Mouse (Mus musculus): Measurements from ENCODE around the gene Mbnl1. TPM values are rescaled to one million over a fixed set of nuclear protein-coding genes. Genes with fewer than 3 reads are reported as not detected.

Mbnl1 gene
- polyA plus RNA-seq (2015; fragmentation: Nextera tagmentation; extraction: Ambion mirVana) = 69.2 and 70.2 TPM in 2 replicates

GRCm38 (mm10) chr3:60472681-60473177 is at the start of gene Mbnl1:
TSS of gene Mbnl1 (plus strand) at chr3:60472830.
- TF ChIP-seq CTCF (IDR thresholded peaks at IDR 0.05; ENCODE audit: low read depth) = no peak
- no peaks in the 10 kb centered on the region for H3K9me3 ChIP-seq (replicated peaks; ENCODE audit: low read length)
- H3K27ac ChIP-seq = no peak within 1 kb of the TSS
- no peak within 1 kb of the TSS for H3K4me2 ChIP-seq (ENCODE audit: low read length)
- 49% methylated on average over 5 of the region's 5 CpGs for WGBS
- H3K9ac ChIP-seq (ENCODE audit: low read depth, low read length) = no peak within 1 kb of the TSS
- H3K36me3 ChIP-seq (ENCODE audit: insufficient read depth, low read length) = no peaks in the 10 kb centered on the region
- H3K4me3 ChIP-seq (replicated peaks; ENCODE audit: low read depth, low read length) = no peak within 1 kb of the TSS
- ATAC-seq (replicated peaks; ENCODE audit: low FRiP score, low read depth) (no peak), DNase-seq (ENCODE audit: low spot score) (no peak)
- no peaks in the 10 kb centered on the region for H3K27me3 ChIP-seq (ENCODE audit: insufficient read depth, low read length)
- H3K4me1 ChIP-seq (replicated peaks; ENCODE audit: insufficient read depth, low read length) = no peaks in the 10 kb centered on the region

- Histone ChIP-seq H3K9ac (ENCODE audit: low read depth, low read length) (no peak overlapping the region), H3K27ac (no peak overlapping the region), H3K4me1 (replicated peaks; ENCODE audit: insufficient read depth, low read length) (no peaks in the 10 kb centered on the region), H3K27me3 (ENCODE audit: insufficient read depth, low read length) (no peaks in the 10 kb centered on the region), H3K4me3 (replicated peaks; ENCODE audit: low read depth, low read length) (no peak overlapping the region), H3K9me3 (replicated peaks; ENCODE audit: low read length) (no peaks in the 10 kb centered on the region), H3K36me3 (ENCODE audit: insufficient read depth, low read length) (no peaks in the 10 kb centered on the region), H3K4me2 (ENCODE audit: low read length) (no peak overlapping the region)
- ATAC-seq (replicated peaks; ENCODE audit: low FRiP score, low read depth) (no peak), DNase-seq (ENCODE audit: low spot score) (no peak)
- no peak for TF ChIP-seq CTCF (IDR thresholded peaks at IDR 0.05; ENCODE audit: low read depth)
- WGBS = 89% methylated on average over 1 of the region's 1 CpGs
These were observed 48.5 kb upstream of the Mbnl1 start for GRCm38 (mm10) chr3:60424148-60424547.

GRCm38 (mm10) chr3:60429049-60429448 is 43.6 kb upstream of the Mbnl1 start:
- no peak for TF ChIP-seq CTCF (IDR thresholded peaks at IDR 0.05; ENCODE audit: low read depth)
- Histone ChIP-seq H3K4me2 (ENCODE audit: low read length) (no peak overlapping the region), H3K4me3 (replicated peaks; ENCODE audit: low read depth, low read length) (no peak overlapping the region), H3K9me3 (replicated peaks; ENCODE audit: low read length) (no peaks in the 10 kb centered on the region), H3K9ac (ENCODE audit: low read depth, low read length) (no peak overlapping the region), H3K36me3 (ENCODE audit: insufficient read depth, low read length) (no peaks in the 10 kb centered on the region), H3K27me3 (ENCODE audit: insufficient read depth, low read length) (no peaks in the 10 kb centered on the region), H3K27ac (no peak overlapping the region), H3K4me1 (replicated peaks; ENCODE audit: insufficient read depth, low read length) (no peaks in the 10 kb centered on the region)
- DNase-seq (ENCODE audit: low spot score) = no peak
- WGBS = 92% methylated on average over 5 of the region's 5 CpGs
- ATAC-seq (replicated peaks; ENCODE audit: low FRiP score, low read depth) = no peak

DNA sequence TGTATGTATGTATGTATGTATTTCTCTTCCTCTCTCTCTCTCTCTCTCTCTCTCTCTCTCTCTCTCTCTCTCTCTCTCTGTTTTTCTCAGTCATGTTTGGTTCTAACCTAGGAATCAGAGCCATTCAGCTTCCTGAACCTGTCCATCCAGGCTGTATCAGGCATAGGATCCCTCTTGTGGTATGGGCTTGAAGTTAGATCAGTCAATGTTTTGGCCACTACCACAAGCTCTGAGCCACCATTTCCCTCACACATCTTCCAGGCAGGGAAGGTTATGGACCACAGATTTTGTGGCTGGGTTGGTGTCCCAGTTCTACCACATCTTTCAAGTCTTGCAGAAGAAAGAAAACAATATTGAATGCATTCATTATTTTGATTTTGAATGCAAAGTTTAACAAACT is 35.4 kb upstream of the Mbnl1 start:
- H3K27ac ChIP-seq = no peak overlapping the region
- H3K9me3 ChIP-seq (replicated peaks; ENCODE audit: low read length) = no peaks in the 10 kb centered on the region
- no peak overlapping the region for H3K4me2 ChIP-seq (ENCODE audit: low read length)
- no peaks in the 10 kb centered on the region for H3K27me3 ChIP-seq (ENCODE audit: insufficient read depth, low read length)
- DNase-seq (ENCODE audit: low spot score) (no peak), ATAC-seq (replicated peaks; ENCODE audit: low FRiP score, low read depth) (no peak)
- no peaks in the 10 kb centered on the region for H3K4me1 ChIP-seq (replicated peaks; ENCODE audit: insufficient read depth, low read length)
- H3K9ac ChIP-seq (ENCODE audit: low read depth, low read length) = no peak overlapping the region
- TF ChIP-seq CTCF (IDR thresholded peaks at IDR 0.05; ENCODE audit: low read depth) = no peak
- no peaks in the 10 kb centered on the region for H3K36me3 ChIP-seq (ENCODE audit: insufficient read depth, low read length)
- H3K4me3 ChIP-seq (replicated peaks; ENCODE audit: low read depth, low read length) = no peak overlapping the region

- Histone ChIP-seq H3K36me3 (ENCODE audit: insufficient read depth, low read length) (no peaks in the 10 kb centered on the region), H3K27ac (no peak overlapping the region), H3K27me3 (ENCODE audit: insufficient read depth, low read length) (no peaks in the 10 kb centered on the region), H3K9ac (ENCODE audit: low read depth, low read length) (no peak overlapping the region), H3K4me1 (replicated peaks; ENCODE audit: insufficient read depth, low read length) (no peaks in the 10 kb centered on the region), H3K4me3 (replicated peaks; ENCODE audit: low read depth, low read length) (no peak overlapping the region), H3K4me2 (ENCODE audit: low read length) (no peak overlapping the region), H3K9me3 (replicated peaks; ENCODE audit: low read length) (no peaks in the 10 kb centered on the region)
- no peak for ATAC-seq (replicated peaks; ENCODE audit: low FRiP score, low read depth)
- no peak for TF ChIP-seq CTCF (IDR thresholded peaks at IDR 0.05; ENCODE audit: low read depth)
- 38% methylated on average over 1 of the region's 1 CpGs for WGBS
- DNase-seq (ENCODE audit: low spot score) = peak; percentile 69
These were observed 34.9 kb upstream of the Mbnl1 start for GRCm38 (mm10) chr3:60437678-60438232.

DNA sequence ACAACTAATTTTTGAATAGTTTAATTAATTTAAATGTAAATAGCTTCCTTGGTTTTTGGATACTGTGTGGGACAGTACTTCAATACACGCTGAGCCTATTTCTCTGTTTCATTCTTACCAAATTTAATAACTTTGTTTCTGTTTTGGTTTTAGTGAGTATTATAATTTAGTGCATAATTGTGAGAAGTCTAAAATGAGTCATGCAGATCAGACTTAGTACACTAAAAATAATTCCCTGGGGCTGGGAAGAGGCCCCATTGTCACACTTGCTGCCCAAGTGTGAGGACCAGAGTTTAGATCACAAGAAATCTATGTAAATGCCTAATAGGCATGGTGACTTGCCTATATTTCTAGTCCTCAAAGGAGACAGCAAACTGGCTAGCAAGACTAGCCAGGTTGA is 33.9 kb upstream of the Mbnl1 start:
- H3K27me3 ChIP-seq (ENCODE audit: insufficient read depth, low read length) = no peaks in the 10 kb centered on the region
- no peak overlapping the region for H3K27ac ChIP-seq
- H3K9me3 ChIP-seq (replicated peaks; ENCODE audit: low read length) = no peaks in the 10 kb centered on the region
- TF ChIP-seq CTCF (IDR thresholded peaks at IDR 0.05; ENCODE audit: low read depth) = no peak
- H3K4me3 ChIP-seq (replicated peaks; ENCODE audit: low read depth, low read length) = no peak overlapping the region
- DNase-seq (ENCODE audit: low spot score) (no peak), ATAC-seq (replicated peaks; ENCODE audit: low FRiP score, low read depth) (no peak)
- H3K4me1 ChIP-seq (replicated peaks; ENCODE audit: insufficient read depth, low read length) = no peaks in the 10 kb centered on the region
- H3K36me3 ChIP-seq (ENCODE audit: insufficient read depth, low read length) = no peaks in the 10 kb centered on the region
- 98% methylated on average over 1 of the region's 1 CpGs for WGBS
- no peak overlapping the region for H3K9ac ChIP-seq (ENCODE audit: low read depth, low read length)
- no peak overlapping the region for H3K4me2 ChIP-seq (ENCODE audit: low read length)
